Mouse (Mus musculus) erythroblast, adult 5-6 weeks (primary cell): ENCODE results near the gene Mup2. TPM values are rescaled to one million over a fixed set of nuclear protein-coding genes. Genes with fewer than 3 reads are reported as not detected.
"Not testable (repeated sequence)": the region's sequence is repeated elsewhere in the genome, so short reads cannot be mapped to it uniquely, and the experiment has no call there.

ENCODE experiments used
- ATAC-seq: replicated peaks from 2 replicates; pipeline ENCODE4 v1.8.0; 2016; ENCODE audit warnings: moderate number of reproducible peaks, mild to moderate bottlenecking, moderate TSS enrichment, inconsistent platforms; ENCODE audit not compliant: poor library complexity, low FRiP score, severe bottlenecking
- total RNA-seq, 2 experiments: library from RNA; stranded (forward) in 1 of 2; stranded (reverse) in 1 of 2; fragments of 150-400 nt in 1 of 2; fragments of 200-764, 138-1000 nt in 1 of 2; gene quantifications; 2 replicates each; pipeline versions ENCODE4 v1.2.3 to v1.2.4; 2015 to 2017; ENCODE audit warnings: low replicate concordance in 2 of 2

Mup2 gene
- not detected in 2 replicates for total RNA-seq (2015; ENCODE audit: low replicate concordance)
- not detected in 2 replicates for total RNA-seq (2017; ENCODE audit: low replicate concordance)

- not testable (repeated sequence) for ATAC-seq
These were observed at the start of gene Mup2 for GRCm38 (mm10) chr4:60154189-60154588. Mup2 (minus strand) TSS chr4:60154289.

Other genes starting within 250 kb of the Mup2 start
- gene Slc46a2, start 239.2 kb downstream of the Mup2 start, total RNA-seq (2015; ENCODE audit: low replicate concordance), result not detected in 2 replicates
- not detected in 2 replicates for gene Slc46a2, start 239.2 kb downstream of the Mup2 start, total RNA-seq (2017; ENCODE audit: low replicate concordance)
- not detected in 2 replicates for gene Mup4, start 193.6 kb downstream of the Mup2 start, total RNA-seq (2015; ENCODE audit: low replicate concordance)
- gene Mup4, start 193.6 kb downstream of the Mup2 start, total RNA-seq (2017; ENCODE audit: low replicate concordance), result not detected in 2 replicates
- gene Mup6, start 190.0 kb downstream of the Mup2 start, total RNA-seq (2015; ENCODE audit: low replicate concordance), result not detected in 2 replicates
- not detected in 2 replicates for gene Mup6, start 190.0 kb downstream of the Mup2 start, total RNA-seq (2017; ENCODE audit: low replicate concordance)
- gene Mup7, start 83.8 kb downstream of the Mup2 start, total RNA-seq (2015; ENCODE audit: low replicate concordance), result not detected in 2 replicates
- gene Mup7, start 83.8 kb downstream of the Mup2 start, total RNA-seq (2017; ENCODE audit: low replicate concordance), result 0.34 TPM in 1 of 2 replicates, not detected in the other
- not detected in 2 replicates for gene Mup8, start 68.3 kb upstream of the Mup2 start, total RNA-seq (2015; ENCODE audit: low replicate concordance)
- not detected in 2 replicates for gene Mup8, start 68.3 kb upstream of the Mup2 start, total RNA-seq (2017; ENCODE audit: low replicate concordance)